Mouse (Mus musculus) kidney, embryonic 14.5 days (tissue): ENCODE measurements around the gene Tmem213. TPM values are rescaled to one million over a fixed set of nuclear protein-coding genes. Genes with fewer than 3 reads are reported as not detected.

Experiments used
- ATAC-seq: fragments of 200-750 bp; cut with Nextera tagmentation; 2 replicates; pipeline ENCODE4 v1.8.0; 2017; ENCODE audit warnings: moderate number of reproducible peaks, mild to moderate bottlenecking, moderate TSS enrichment, moderate library complexity; ENCODE audit not compliant: low FRiP score, low TSS enrichment
- H3K27ac ChIP-seq: fragments of 300-500 bp; sonication (generic); 2 replicates; pipeline ENCODE4 v1.5.1; 2014; ENCODE audit warnings: low read depth, mild to moderate bottlenecking, low read length, moderate library complexity, mixed read lengths
- H3K27me3 ChIP-seq: fragments of 300-500 bp; sonication (generic); 2 replicates; pipeline ENCODE4 v1.6.1; 2014; ENCODE audit warnings: mild to moderate bottlenecking, low read length; ENCODE audit not compliant: control insufficient read depth, insufficient read depth
- H3K36me3 ChIP-seq: fragments of 300-500 bp; sonication (generic); 2 replicates; pipeline ENCODE4 v1.6.1; 2014; ENCODE audit warnings: low read length, mixed read lengths; ENCODE audit not compliant: control insufficient read depth, insufficient read depth
- H3K4me1 ChIP-seq: fragments of 300-500 bp; sonication (generic); 2 replicates; pipeline ENCODE4 v1.6.1; 2014; ENCODE audit warnings: low read length, mixed read lengths; ENCODE audit not compliant: control insufficient read depth, insufficient read depth
- H3K4me2 ChIP-seq: fragments of 300-500 bp; sonication (generic); replicated peaks from 2 replicates; pipeline ENCODE4 v1.6.1; 2014; ENCODE audit warnings: low read depth, mild to moderate bottlenecking, low read length
- H3K4me3 ChIP-seq: fragments of 300-500 bp; sonication (generic); 2 replicates; pipeline ENCODE4 v1.5.1; 2014; ENCODE audit warnings: mild to moderate bottlenecking, low read length
- H3K9ac ChIP-seq: fragments of 300-500 bp; sonication (generic); 2 replicates; pipeline ENCODE4 v1.6.1; 2014; ENCODE audit warnings: low read depth, mild to moderate bottlenecking, low read length, moderate library complexity
- H3K9me3 ChIP-seq: fragments of 300-500 bp; sonication (generic); 2 replicates; pipeline ENCODE4 v1.6.1; 2016; ENCODE audit warnings: low read length; ENCODE audit not compliant: control insufficient read depth
- WGBS: fragments of 180-500 bp; shearing (Covaris S2); extraction: QIAGEN DNeasy Blood & Tissue Kit; methylation state at CpG from one replicate; pipeline ENCODE4 v1.1.7; 2014; 5-methylcytosine and 5-hydroxymethylcytosine counted together
- polyA plus RNA-seq: library from polyadenylated mRNA; unstranded; fragments of >200 nt; fragmentation: Nextera tagmentation; extraction: Ambion mirVana; gene quantifications from 2 replicates; pipeline ENCODE4 v1.2.1, GENCODE M21; 2014

Gene Tmem213
- polyA plus RNA-seq, 1 experiment from 2014 or later: 22.2 TPM

DNA sequence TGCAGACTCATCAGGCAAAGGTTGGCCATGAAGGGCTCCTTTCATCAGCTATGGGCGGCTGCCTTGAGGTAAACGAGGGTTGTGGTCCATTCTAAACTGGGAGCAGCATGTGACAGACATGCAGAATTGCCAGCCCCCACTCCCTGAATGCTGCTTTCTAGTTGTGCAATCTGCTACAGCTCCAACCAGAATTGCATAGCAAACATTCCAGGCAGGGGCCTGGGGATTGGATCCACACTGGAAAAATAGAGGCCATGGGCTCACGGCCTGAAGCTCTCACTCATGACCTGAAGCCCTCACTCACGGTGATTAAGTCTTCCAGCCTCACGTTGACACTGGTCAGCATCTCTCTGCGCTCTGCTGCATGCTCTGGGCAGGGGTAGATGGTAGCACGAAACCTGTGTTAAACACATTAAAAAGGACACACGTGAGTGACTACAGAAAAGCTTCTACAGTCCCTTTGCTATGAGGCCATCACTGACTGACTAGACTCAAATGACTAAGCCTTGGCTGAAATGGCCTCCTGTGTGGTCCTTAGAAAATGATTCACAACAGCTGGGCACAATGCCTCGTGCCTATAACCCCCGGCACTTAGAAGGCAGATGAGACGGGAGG lies 27.2 kb upstream of the Tmem213 start:
- H3K27ac ChIP-seq: peak overlapping the region; percentile 42; the same call in 1 of the 2 replicates
- no peaks in the 10 kb centered on the region for H3K36me3 ChIP-seq
- no peak overlapping the region for H3K9ac ChIP-seq
- peaks cover 14% of the 10 kb centered on the region for H3K4me1 ChIP-seq
- WGBS: 31% methylated on average over 11 of the region's 11 CpGs
- no peaks in the 10 kb centered on the region for H3K9me3 ChIP-seq
- peak; percentile 70 for ATAC-seq
- no peaks in the 10 kb centered on the region for H3K27me3 ChIP-seq
- H3K4me2 ChIP-seq: no peak overlapping the region
- H3K4me3 ChIP-seq: no peak overlapping the region

DNA sequence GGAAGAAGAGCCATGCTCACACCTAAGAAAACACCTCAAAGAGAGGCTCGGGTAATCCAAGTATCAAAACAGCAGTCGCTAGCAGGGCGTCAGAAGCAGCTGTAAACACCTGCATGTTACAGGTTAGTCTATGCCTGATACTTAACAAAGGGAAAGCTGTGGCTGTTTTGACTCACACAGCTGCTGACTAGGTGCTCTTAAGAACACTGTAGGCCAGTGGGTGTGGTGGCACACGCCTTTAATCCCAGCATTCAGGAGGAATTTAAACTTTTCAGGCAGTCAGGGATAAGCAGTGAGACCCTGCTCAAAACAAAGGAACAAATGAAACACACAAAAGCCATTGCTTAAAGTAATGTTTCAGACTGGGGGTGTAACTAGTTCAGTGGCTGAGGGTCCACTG lies 25.9 kb upstream of the Tmem213 start:
- Histone ChIP-seq H3K36me3 (no peaks in the 10 kb centered on the region), H3K4me1 (peaks cover 14% of the 10 kb centered on the region), H3K4me2 (no peak overlapping the region), H3K9ac (0 out of 2 replicates have a peak overlapping the region, but pooled peaks have one; percentile 18), H3K27ac (no peak overlapping the region), H3K4me3 (no peak overlapping the region), H3K9me3 (no peaks in the 10 kb centered on the region), H3K27me3 (no peaks in the 10 kb centered on the region)
- WGBS: 34% methylated on average over 4 of the region's 4 CpGs
- ATAC-seq: no peak

DNA sequence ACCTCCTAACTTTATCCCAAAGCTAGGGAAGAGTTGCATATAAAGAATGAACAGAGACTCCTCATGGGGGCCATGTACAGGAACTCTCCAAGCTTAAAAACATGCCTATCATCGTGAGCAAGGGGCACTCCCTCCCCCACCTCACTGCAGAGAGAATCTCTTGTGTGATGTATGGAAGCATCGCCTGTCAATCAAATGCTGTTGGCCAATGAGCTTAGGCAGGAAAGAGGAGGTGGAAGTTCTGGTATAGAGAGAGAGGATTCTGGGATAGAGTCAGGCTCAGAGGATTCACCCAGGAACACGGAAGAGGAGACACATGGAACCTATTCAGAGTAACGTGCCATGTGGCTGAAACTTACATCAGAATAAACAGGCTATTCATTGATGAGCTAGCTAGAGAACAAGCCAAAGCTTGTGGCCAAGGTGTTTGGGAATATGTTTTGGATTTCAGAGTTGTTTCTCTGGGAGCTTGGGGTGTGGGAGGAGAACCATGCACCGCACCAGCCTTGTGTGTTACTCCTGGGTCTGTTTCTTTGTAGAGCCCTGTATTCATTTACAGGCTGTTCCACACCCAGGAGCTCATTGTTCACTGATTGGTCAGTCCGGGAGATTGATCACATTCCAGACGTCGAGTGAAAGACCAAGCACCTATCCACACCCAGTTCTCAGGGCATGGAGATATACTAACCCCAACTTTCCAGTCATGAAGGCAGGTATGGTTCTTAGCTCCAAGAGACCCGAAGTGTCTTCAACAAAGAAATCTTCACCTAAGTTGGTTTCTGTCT lies 21.6 kb upstream of the Tmem213 start:
- Histone ChIP-seq H3K4me1 (peaks cover 6% of the 10 kb centered on the region; the same call in 1 of the 2 replicates), H3K36me3 (no peaks in the 10 kb centered on the region), H3K4me2 (no peak overlapping the region), H3K9me3 (no peaks in the 10 kb centered on the region), H3K4me3 (no peak overlapping the region), H3K27me3 (no peaks in the 10 kb centered on the region), H3K9ac (no peak overlapping the region), H3K27ac (no peak overlapping the region)
- 83% methylated on average over 9 of the region's 9 CpGs for WGBS
- ATAC-seq: no peak

DNA sequence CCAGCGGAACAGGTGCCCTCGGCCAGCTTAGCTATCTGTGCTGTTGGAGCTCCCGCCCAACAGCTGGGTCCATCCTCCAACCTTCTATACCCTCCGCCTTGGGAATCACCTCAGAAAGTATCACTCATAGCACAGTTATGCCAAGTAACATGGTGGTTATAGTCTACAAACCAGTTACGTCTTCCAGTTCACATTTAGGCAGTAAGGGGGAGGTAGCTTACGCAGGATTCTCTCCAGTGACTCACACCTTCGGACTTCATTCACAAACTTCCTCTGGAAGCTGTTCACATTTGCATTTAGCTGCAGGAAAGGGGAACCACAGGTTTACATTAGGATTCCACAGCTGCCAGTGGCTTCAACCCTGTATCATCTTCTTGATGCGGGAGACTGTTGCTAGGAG lies 16.5 kb upstream of the Tmem213 start:
- H3K9ac ChIP-seq: no peak overlapping the region
- no peaks in the 10 kb centered on the region for H3K4me1 ChIP-seq
- 97% methylated on average over 8 of the region's 8 CpGs for WGBS
- H3K4me3 ChIP-seq: no peak overlapping the region
- H3K36me3 ChIP-seq: no peaks in the 10 kb centered on the region
- no peak overlapping the region for H3K4me2 ChIP-seq
- no peak for ATAC-seq
- no peaks in the 10 kb centered on the region for H3K27me3 ChIP-seq
- H3K27ac ChIP-seq: no peak overlapping the region
- H3K9me3 ChIP-seq: no peaks in the 10 kb centered on the region

DNA sequence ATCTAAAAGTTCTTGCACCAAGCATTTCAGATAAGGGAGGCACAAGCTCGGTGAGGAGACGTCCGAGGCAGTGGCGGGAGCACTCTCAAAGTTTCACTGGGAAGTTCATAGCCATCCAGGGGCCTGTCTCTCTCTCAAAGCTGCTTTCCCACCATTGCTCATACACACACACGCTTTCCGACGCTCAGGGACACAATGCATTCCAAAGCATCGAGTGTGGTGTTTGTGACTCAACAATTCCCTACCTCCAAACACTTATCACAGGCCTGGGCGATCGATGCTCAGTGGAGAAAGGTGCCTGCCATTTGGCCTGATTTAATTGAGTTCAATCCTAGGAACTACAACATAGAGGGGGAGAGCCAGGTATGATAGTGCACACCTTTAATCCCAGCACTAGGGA lies 14.4 kb upstream of the Tmem213 start:
- ATAC-seq: no peak
- 96% methylated on average over 10 of the region's 10 CpGs for WGBS

DNA sequence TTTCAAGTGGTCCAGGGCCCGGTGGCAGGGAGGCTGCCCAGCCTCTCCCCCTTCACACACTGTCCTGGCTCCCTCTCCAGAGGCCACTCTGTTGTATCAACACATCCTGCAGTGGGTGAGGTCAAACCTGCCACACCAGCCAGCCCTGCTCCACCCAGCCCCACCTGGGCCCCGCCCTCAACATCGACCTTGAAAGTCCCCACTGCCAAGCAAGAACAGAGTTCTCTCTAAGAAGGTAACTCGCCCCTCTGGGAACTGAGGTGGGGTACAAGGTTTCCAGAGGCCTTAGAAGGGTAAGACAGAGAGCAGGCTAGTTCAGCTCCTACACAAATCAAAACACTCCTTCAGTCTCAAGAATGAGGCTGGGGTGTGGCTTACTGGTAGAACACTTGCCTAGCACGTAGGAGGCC lies 12.1 kb upstream of the Tmem213 start:
- ATAC-seq: peak; percentile 28; the same call in 1 of the 2 replicates
- no peaks in the 10 kb centered on the region for H3K27me3 ChIP-seq
- H3K36me3 ChIP-seq: no peaks in the 10 kb centered on the region
- H3K9me3 ChIP-seq: no peaks in the 10 kb centered on the region
- H3K4me3 ChIP-seq: no peak overlapping the region
- H3K4me2 ChIP-seq: no peak overlapping the region
- H3K27ac ChIP-seq: no peak overlapping the region
- WGBS: 64% methylated on average over 5 of the region's 5 CpGs
- H3K9ac ChIP-seq: no peak overlapping the region
- H3K4me1 ChIP-seq: no peaks in the 10 kb centered on the region

More for the DNA sequence above, 14.4 kb upstream of the Tmem213 start:
- no peak overlapping the region for H3K9ac ChIP-seq
- H3K36me3 ChIP-seq: no peaks in the 10 kb centered on the region
- H3K4me2 ChIP-seq: no peak overlapping the region
- no peaks in the 10 kb centered on the region for H3K9me3 ChIP-seq
- no peaks in the 10 kb centered on the region for H3K27me3 ChIP-seq
- no peak overlapping the region for H3K4me3 ChIP-seq
- H3K4me1 ChIP-seq: no peaks in the 10 kb centered on the region
- no peak overlapping the region for H3K27ac ChIP-seq

DNA sequence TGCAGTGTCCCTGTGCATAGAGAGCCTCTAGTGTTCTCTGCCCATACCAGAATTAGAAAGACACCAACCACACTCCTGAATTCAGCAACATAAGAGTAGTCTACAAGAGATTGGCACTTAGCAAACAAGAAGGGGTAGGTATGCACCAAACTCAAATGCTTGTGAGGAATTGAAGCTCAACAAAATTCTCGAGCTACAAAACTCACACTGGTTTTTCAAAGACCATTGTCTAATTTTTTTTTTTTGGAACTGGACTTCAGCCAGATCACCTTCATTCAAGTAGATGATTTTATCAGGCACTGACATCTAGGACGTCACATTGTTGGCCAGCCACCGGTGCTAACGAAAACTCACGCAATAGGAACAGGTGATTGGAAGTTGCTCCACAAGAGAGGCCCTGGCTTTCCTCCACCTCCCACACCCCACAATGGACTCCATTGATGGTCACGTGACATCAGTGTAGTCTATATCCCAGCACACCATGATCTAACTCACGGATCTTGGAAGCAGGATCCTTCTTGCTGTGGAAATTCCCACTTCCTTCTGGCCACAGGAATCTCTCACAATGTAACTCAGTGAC lies 6.7 kb upstream of the Tmem213 start:
- Histone ChIP-seq H3K27ac (no peak overlapping the region), H3K36me3 (no peaks in the 10 kb centered on the region), H3K9ac (no peak overlapping the region), H3K4me1 (no peaks in the 10 kb centered on the region), H3K9me3 (no peaks in the 10 kb centered on the region), H3K4me3 (no peak overlapping the region), H3K4me2 (no peak overlapping the region), H3K27me3 (no peaks in the 10 kb centered on the region)
- no peak for ATAC-seq
- 85% methylated on average over 7 of the region's 7 CpGs for WGBS

DNA sequence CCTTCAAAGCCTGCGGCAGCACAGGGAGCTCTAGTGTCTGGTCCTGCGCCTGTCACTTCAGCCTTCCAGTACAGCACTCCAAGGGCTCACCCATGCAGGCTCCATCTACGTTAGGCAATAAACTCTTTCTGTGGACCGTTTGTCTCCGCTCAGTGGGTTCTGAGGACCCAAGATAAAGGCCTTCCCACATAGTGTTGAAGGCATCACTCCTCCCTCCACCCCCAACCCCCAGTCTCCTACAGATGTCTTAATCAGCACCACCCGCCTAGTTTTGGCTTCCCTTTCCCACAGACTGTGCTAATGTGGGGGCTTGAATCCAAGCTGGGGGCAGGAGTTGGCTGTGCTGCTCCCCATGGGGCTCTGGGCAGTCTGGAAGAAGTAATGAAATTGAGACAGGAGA lies 5.3 kb upstream of the Tmem213 start:
- Histone ChIP-seq H3K9ac (no peak overlapping the region), H3K9me3 (no peaks in the 10 kb centered on the region), H3K4me1 (no peaks in the 10 kb centered on the region), H3K4me2 (no peak overlapping the region), H3K4me3 (no peak overlapping the region), H3K27me3 (no peaks in the 10 kb centered on the region), H3K27ac (no peak overlapping the region), H3K36me3 (no peaks in the 10 kb centered on the region)
- ATAC-seq: no peak
- 43% methylated on average over 6 of the region's 6 CpGs for WGBS

DNA sequence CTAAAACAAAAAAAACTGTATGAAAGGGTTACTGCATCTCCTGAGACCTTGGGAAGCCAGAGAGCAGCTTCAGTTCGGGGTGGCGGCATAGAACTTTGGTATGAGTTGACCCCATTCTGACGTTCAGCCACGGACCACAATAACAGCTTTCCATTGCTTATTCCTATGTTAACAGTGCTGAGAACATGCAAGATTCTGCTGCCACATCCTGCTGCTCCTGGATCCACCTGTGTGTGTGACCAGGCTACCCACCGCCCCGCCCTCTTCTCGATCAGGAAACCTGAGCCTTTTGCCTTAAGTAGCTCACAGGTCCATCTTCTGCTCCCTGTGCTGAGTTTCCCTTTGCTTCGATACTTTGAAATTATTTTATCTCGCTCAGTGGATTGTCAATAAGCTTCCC lies 3.1 kb upstream of the Tmem213 start:
- no peaks in the 10 kb centered on the region for H3K36me3 ChIP-seq
- no peak overlapping the region for H3K4me3 ChIP-seq
- H3K4me1 ChIP-seq: peaks cover 7% of the 10 kb centered on the region; the same call in 1 of the 2 replicates
- no peak overlapping the region for H3K27ac ChIP-seq
- no peak overlapping the region for H3K9ac ChIP-seq
- 84% methylated on average over 9 of the region's 9 CpGs for WGBS
- H3K9me3 ChIP-seq: no peaks in the 10 kb centered on the region
- no peak overlapping the region for H3K4me2 ChIP-seq
- no peak for ATAC-seq
- H3K27me3 ChIP-seq: no peaks in the 10 kb centered on the region
